Mouse (Mus musculus): ENCODE results near the gene Pde6d.

The Pde6d gene

DNA sequence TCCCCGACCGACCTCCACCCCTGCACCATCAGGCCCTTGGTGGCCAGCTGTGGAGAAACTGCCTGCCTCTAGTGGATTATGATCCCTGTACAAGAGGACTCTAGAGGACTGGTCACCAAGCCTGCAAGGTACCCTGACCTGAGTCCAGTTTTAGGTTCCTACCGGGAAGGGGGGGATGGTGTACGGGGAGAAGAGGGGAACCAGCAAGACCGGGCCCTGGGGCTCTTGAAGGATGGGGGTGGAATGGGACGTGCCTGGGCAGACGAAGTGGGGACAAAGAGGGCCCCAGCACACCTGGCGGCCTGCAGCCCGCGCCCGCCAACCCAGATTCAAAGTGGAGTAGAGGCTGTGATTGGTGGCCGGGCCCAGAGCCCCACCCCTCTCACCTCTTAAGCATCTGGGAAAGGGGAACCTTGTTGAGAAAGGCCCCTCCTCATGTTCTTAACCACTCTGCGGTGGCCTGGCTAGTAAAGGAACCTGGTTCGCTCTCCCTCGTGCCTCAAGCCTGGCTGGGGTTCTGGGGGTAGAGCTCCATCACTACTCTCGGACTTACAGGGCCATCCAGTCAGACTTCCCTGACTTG is 79.2 kb downstream of the Pde6d start:
- no peak for DNase-seq (ENCODE audit: low spot score)

DNA sequence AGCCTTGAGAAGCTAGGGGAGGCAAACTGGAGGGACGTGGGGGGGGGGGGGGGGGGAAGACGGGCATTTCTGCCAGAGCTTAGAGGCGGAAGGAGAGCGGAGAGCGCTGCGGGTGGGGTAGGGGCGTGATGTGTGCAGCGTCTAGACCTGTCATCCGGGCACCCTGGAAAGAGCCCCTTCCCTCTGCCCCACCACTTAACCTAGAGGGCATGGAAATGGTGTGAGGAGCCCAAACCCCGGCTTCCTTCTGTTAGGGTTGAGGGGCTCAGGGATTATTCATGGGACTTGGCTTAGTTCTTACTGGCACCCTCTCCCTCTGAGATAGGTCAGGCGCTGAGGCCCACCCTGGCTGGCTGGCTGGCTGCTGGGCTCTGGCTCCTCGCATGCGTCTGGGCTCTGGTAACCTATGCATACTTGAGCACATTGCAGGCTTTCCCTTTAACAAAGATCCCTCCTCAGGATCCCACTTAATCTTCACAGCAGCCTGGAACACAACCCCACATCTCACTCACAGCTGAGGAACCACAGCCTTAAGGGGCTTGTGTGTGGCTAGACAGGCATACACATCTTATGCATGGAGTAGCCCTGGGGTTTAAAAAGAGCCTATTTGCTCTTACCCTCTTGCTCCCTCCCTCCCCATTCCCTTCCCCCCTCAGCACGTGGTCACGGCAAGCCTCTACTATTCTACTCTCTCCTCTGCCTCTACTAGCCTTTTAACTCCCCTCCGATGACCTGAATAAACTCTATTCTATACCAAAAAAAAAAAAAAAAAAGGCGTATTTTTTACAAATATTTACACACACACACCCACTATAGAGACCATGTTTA is 80.0 kb downstream of the Pde6d start:
- no peak for DNase-seq (ENCODE audit: low spot score)

DNA sequence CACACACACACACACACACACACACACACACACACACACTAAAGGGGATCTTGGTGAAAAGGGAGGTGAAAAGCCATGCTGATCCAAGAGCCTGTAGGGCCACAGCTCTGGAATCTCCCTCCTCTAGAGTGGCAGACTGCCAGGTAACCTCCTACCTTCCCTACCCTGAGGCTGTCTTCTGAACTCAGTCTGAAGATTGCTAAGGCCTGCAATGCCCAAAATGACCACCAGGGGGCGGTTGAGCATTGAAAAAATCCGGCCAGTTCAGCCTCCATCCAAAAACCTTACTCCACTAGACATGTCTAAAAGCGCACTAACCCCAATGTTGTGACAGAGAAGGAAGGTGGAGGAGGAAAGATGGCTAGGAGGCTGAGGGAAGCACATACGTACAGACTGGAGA is 80.9 kb downstream of the Pde6d start:
- DNase-seq (ENCODE audit: low spot score): peak; percentile 96

DNA sequence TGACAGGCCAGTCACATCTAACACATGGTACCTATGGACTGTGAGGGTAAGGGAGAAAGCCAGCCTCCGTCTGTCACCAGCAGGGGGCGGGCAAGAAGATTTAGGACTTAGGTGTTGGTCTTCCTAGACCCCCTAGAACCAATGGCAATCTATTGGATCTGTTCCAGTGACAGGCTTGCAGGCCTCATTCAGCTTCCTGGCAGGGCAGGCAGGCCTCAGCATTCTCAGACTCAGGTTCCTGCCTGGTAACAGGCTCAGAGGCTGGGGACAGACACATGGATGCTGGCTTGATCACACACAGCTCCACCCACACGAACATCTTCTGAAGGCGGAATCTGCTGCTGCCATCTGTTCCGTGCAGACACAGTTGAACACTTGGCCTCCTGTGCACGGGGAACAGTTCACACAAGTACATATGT is 81.3 kb downstream of the Pde6d start:
- no peak for DNase-seq (ENCODE audit: low spot score)

DNA sequence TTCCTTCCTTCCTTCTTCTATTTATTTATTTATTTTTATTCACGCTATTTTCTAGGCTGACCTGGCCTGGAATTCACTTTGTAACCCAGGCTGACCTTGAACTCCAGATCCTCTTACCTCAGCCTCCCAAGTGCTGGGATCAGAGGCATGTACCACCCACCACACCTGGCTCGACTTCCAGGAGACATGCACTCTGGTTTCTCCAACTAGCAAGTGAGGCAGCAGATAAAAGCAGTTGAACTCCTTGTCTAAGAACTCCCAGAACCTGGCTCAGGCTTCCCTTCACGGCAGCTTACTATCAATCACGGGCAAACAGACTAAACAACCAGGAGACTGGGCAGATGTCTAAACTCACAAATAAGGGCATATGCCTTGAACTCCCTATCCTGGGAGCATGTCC is 81.7 kb downstream of the Pde6d start:
- DNase-seq (ENCODE audit: low spot score): no peak

DNA sequence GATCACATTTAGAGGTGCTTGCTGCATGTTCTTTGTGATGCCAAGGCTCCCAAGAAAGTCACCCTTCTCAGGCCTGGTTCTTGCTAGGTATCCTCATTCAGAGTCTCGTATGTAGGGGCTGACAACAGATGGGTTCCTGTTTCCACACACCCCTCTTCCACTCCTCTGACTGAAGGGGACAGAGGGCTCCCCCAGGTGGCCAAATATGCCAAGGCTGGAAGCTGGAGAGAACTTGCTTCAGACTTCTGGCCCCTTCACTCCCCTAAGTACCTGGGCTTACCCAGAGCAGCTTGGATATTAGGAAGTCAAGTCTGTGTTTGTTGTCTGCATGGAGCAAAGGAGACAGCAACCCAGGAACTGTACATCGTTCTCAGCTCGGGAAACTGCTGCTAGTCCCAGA is 82.5 kb downstream of the Pde6d start:
- no peak for DNase-seq (ENCODE audit: low spot score)

DNA sequence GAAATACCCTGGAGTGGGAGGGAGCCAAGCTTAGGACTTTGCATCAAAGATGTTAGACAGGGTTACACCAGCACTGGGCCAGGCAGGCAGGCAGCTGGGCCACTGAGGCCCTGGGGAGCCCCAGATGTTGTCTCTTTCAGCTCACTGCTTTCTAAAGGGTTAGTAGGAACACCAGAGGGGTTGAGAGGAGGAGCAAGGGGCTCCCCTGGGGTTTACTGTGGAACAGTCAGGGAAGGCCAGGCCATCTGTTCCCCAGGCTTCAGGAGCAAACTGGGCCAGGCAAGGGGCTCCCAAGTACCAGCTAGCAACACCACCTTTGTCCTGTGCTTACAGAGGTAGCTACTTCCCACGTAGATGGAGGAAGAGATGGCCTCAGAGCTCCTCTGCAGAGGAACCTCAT is 83.8 kb downstream of the Pde6d start:
- DNase-seq (ENCODE audit: low spot score): no peak

DNA sequence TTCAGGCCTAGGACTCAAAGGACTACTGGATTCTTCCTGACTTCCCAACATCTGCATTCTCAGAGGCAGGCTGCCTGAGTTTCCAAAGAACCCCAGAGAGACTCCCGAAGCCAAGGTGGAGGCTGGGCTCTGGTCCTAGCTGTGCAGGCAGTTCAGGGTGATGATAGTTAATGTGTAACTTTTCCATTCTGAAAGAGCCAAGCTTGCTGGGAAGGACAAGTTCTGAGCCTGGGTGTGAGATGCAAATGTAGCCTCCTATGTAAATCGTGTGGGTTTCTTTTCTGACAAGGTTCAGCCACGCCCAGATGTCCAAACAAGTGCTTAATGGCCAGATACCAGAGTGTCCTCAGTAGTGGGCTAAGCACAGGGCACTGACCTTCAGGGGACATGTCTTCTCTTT is 84.4 kb downstream of the Pde6d start:
- no peak for DNase-seq (ENCODE audit: low spot score)

DNA sequence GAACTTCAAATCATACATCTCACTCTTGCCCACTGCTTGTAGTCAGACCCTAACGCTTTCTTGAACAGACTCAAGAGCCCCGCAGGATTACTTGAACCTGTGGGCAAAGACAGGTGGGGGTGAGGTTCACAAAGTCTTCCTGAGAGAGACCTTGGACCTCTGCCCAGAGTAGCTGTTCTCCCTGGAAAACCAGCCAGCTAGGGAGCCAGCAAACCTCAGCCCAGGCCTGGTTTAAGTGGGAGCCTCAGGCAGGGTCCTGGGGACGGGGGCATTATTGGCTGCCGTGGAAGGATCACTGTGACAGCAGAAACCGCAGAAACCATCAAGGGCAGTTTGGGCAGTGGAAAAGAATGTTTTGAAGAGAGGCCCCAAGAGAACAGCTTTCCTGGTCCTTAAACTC is 85.1 kb downstream of the Pde6d start:
- DNase-seq (ENCODE audit: low spot score): no peak

DNA sequence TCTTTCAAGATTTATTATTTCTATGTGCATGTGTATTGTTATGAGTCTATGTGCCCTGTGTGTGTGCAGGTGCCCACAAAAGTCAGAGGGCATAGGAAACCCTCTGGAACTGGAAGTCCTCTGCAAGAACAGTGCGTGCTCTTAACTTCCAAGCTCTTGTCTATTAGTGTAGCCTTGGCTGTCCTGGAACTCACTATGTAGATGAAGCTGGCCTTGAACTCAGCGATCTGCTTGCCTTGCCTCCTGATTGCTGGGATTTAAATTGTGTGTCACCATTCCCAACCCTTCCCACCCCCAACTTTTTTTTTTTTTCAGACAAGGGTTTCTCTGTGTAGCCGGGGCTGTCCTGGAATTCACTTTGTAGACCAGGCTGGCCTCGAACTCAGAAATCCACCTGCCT is 86.1 kb downstream of the Pde6d start:
- DNase-seq (ENCODE audit: low spot score): no peak

DNA sequence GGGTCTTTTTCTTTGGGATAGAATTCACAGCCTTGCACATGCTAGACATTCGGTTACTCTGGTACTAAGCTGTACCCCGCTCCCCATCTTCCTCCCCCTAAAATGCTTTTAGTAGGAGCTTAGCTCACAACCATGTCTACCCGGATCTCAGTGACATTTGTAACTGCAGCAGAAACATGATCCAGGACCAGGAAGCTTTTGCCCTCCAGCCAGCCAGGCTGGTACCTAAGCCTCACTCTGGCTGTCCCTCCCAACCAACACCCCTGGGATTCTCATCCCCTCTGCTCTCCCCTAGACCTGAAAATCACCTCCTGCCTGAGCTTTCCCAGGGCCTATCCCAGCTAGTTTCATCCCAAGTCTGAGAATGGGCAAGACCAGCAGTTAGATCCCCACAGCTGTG is 88.6 kb downstream of the Pde6d start:
- no peak for DNase-seq (ENCODE audit: low spot score)

Measured in ovary, postnatal 14 days (tissue).